8 mouse cellular contexts compared by ENCODE assay signal in the genomic region with DNA sequence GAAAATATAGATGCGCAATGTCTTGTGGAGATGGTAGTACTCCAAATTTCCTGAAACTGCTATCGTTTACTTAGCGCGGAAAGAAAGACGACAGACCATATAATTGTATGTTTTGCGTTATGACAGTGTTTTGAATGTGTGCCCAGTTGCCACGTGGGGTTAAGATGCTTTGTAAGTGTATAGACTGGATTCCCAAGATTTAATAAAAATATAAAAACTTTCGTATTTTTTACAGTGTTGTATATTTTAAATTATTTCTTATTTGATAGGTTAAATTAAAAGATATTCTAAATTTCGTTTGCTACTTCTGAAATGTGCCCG. TPM values are rescaled to one million over a fixed set of nuclear protein-coding genes. Genes with fewer than 3 reads are reported as not detected.
DNase-seq lines count a peak whose midpoint lies in the region; ATAC-seq and TF ChIP-seq lines count a peak whose summit lies in the region.

No protein-coding gene starts in this region.

- peak overlapping the region; percentile 68 for H3K4me2 ChIP-seq in heart, embryonic 11.5 days
- peak overlapping the region; percentile 50 for H3K4me2 ChIP-seq in forebrain, embryonic 11.5 days (ENCODE audit: low read depth, low read length, severe bottlenecking)
- peak overlapping the region; percentile 52 for H3K4me2 ChIP-seq in limb, embryonic 12.5 days
- H3K4me2 ChIP-seq in neural tube, embryonic 15.5 days = peak overlapping the region; percentile 55

- H3K27me3 ChIP-seq in heart, embryonic 11.5 days (ENCODE audit: control insufficient read depth, insufficient read depth, low read length) = no peaks in the 10 kb centered on the region
- no peaks in the 10 kb centered on the region for H3K27me3 ChIP-seq in ES-Bruce4 (ENCODE audit: control insufficient read depth, insufficient read depth, low read length, poor library complexity, severe bottlenecking)
- H3K27me3 ChIP-seq in forebrain, embryonic 11.5 days (ENCODE audit: control insufficient read depth, insufficient read depth, low read length) = no peaks in the 10 kb centered on the region
- no peaks in the 10 kb centered on the region for H3K27me3 ChIP-seq in limb, embryonic 12.5 days
- no peaks in the 10 kb centered on the region for H3K27me3 ChIP-seq in neural tube, embryonic 15.5 days (replicated peaks)

- peak overlapping the region; percentile 96 for H3K27ac ChIP-seq in heart, embryonic 11.5 days (ENCODE audit: low read depth, low read length)
- peak overlapping the region; percentile 69 for H3K27ac ChIP-seq in ES-Bruce4 (ENCODE audit: insufficient read depth, low read length)
- no peak overlapping the region; the same call in 1 of the 2 replicates for H3K27ac ChIP-seq in forebrain, embryonic 11.5 days (ENCODE audit: low read depth, low read length)
- peak overlapping the region; percentile 96 for H3K27ac ChIP-seq in limb, embryonic 12.5 days
- peak overlapping the region; percentile 95 for H3K27ac ChIP-seq in neural tube, embryonic 15.5 days (replicated peaks)

- H3K4me3 ChIP-seq in heart, embryonic 11.5 days (ENCODE audit: low read depth, low read length) = peak overlapping the region; percentile 84
- peak overlapping the region; percentile 80 for H3K4me3 ChIP-seq in ES-Bruce4 (ENCODE audit: low read depth, low read length)
- peak overlapping the region; percentile 73 for H3K4me3 ChIP-seq in forebrain, embryonic 11.5 days (ENCODE audit: low read depth, low read length)
- H3K4me3 ChIP-seq in limb, embryonic 12.5 days (replicated peaks) = peak overlapping the region; percentile 83
- H3K4me3 ChIP-seq in neural tube, embryonic 15.5 days (replicated peaks) = peak overlapping the region; percentile 80

- H3K9ac ChIP-seq in heart, embryonic 11.5 days (ENCODE audit: low read depth, low read length) = peak overlapping the region; percentile 95
- peak overlapping the region; percentile 94 for H3K9ac ChIP-seq in ES-Bruce4 (ENCODE audit: low read depth, poor library complexity, severe bottlenecking)
- H3K9ac ChIP-seq in forebrain, embryonic 11.5 days (ENCODE audit: low read length) = peak overlapping the region; percentile 86
- H3K9ac ChIP-seq in limb, embryonic 12.5 days (replicated peaks) = peak overlapping the region; percentile 84
- H3K9ac ChIP-seq in neural tube, embryonic 15.5 days (replicated peaks) = peak overlapping the region; percentile 82

- no peak for TF ChIP-seq POLR2A in ES-Bruce4 (IDR thresholded peaks at IDR 0.05; ENCODE audit: insufficient read depth, low read length)

- intact Hi-C loops in heart, postnatal 10 days (cut with DNase I) = loop anchor here (5.0 kb wide), 2 partner anchors 47 to 527 kb away; a partner anchor contains a TSS

- 11% methylated on average over 10 of the region's 10 CpGs for WGBS in heart, embryonic 11.5 days (ENCODE audit: insufficient replicate concordance)
- WGBS in forebrain, embryonic 11.5 days = 12% methylated on average over 10 of the region's 10 CpGs
- WGBS in limb, embryonic 12.5 days = 12% methylated on average over 10 of the region's 10 CpGs
- whole genome bisulfite sequencing in neural tube, embryonic 15.5 days = 12% methylated on average over 10 of the region's 10 CpGs

- H3K9me3 ChIP-seq in heart, embryonic 11.5 days (replicated peaks; ENCODE audit: control insufficient read depth, low read length) = no peaks in the 10 kb centered on the region
- H3K9me3 ChIP-seq in ES-Bruce4 (replicated peaks; ENCODE audit: control insufficient read depth, insufficient read depth, low read length, poor library complexity, severe bottlenecking) = no peaks in the 10 kb centered on the region
- H3K9me3 ChIP-seq in forebrain, embryonic 11.5 days (ENCODE audit: control insufficient read depth, low read length) = no peaks in the 10 kb centered on the region
- no peaks in the 10 kb centered on the region for H3K9me3 ChIP-seq in limb, embryonic 12.5 days
- H3K9me3 ChIP-seq in neural tube, embryonic 15.5 days (replicated peaks) = no peaks in the 10 kb centered on the region

- H3K4me1 ChIP-seq in heart, embryonic 11.5 days (ENCODE audit: control insufficient read depth, insufficient read depth, low read length) = peaks cover 8% of the 10 kb centered on the region
- no peaks in the 10 kb centered on the region for H3K4me1 ChIP-seq in ES-Bruce4 (ENCODE audit: control insufficient read depth, insufficient read depth, low read length)
- peaks cover 4% of the 10 kb centered on the region; the same call in 1 of the 2 replicates for H3K4me1 ChIP-seq in forebrain, embryonic 11.5 days (replicated peaks; ENCODE audit: control insufficient read depth, insufficient read depth, low read length)
- H3K4me1 ChIP-seq in limb, embryonic 12.5 days (replicated peaks) = peaks cover 11% of the 10 kb centered on the region
- peaks cover 13% of the 10 kb centered on the region for H3K4me1 ChIP-seq in neural tube, embryonic 15.5 days

- ATAC-seq in heart, embryonic 11.5 days (replicated peaks; ENCODE audit: insufficient number of reproducible peaks, low FRiP score, low TSS enrichment) = no peak
- ATAC-seq in forebrain, embryonic 11.5 days (replicated peaks; ENCODE audit: low FRiP score) = peak; percentile 11
- ATAC-seq in limb, embryonic 12.5 days (ENCODE audit: insufficient number of reproducible peaks, insufficient read depth, low FRiP score, low TSS enrichment, low read depth) = no peak
- peak; percentile 2; the same call in 1 of the 2 replicates for ATAC-seq in neural tube, embryonic 15.5 days (ENCODE audit: low FRiP score)

- DNase-seq in heart, postnatal 10 days = no peak
- no peak for DNase-seq in forebrain, embryonic 11.5 days (ENCODE audit: low spot score)
- DNase-seq in thymus, postnatal 0 days (ENCODE audit: low spot score) = no peak
- no peak for DNase-seq in layer of hippocampus, adult 9-11 months

- no peak for TF ChIP-seq EP300 in ES-Bruce4 (IDR thresholded peaks at IDR 0.05; ENCODE audit: insufficient read depth, low read depth, low read length)

- TF ChIP-seq CTCF in ES-Bruce4 (IDR thresholded peaks at IDR 0.05; ENCODE audit: low read depth, low read length) = no peak

- no peaks in the 10 kb centered on the region for H3K36me3 ChIP-seq in heart, embryonic 11.5 days (ENCODE audit: control insufficient read depth, insufficient read depth, low read length)
- no peaks in the 10 kb centered on the region; the same call in 1 of the 2 replicates for H3K36me3 ChIP-seq in ES-Bruce4 (ENCODE audit: control insufficient read depth, insufficient read depth, low read length, poor library complexity, severe bottlenecking)
- H3K36me3 ChIP-seq in forebrain, embryonic 11.5 days (ENCODE audit: control insufficient read depth, insufficient read depth, low read length) = no peaks in the 10 kb centered on the region
- H3K36me3 ChIP-seq in limb, embryonic 12.5 days = peaks cover 13% of the 10 kb centered on the region
- peaks cover 3% of the 10 kb centered on the region for H3K36me3 ChIP-seq in neural tube, embryonic 15.5 days

RNA-seq across cellular contexts. Expression of a gene that starts 0.8 kb away (rescaled TPM):
- polyA plus RNA-seq in heart, embryonic 11.5 days (2014; fragmentation: Nextera tagmentation; extraction: Ambion mirVana) = 17.5 and 17.8 TPM in 2 replicates
- total RNA-seq in heart, postnatal 10 days (2021) = 10 to 100 TPM; 21.6 TPM
- 28.3 and 30.2 TPM in 2 replicates for polyA plus RNA-seq in ES-Bruce4 (2011; ENCODE audit: insufficient read depth, insufficient read length, low read depth, missing spikeins)
- 25.8 and 27.0 TPM in 2 replicates for polyA plus RNA-seq in forebrain, embryonic 11.5 days (2014; fragmentation: Nextera tagmentation; extraction: Ambion mirVana)
- polyA plus RNA-seq in limb, embryonic 12.5 days (2016; fragmentation: Nextera tagmentation; extraction: Ambion mirVana) = 33.3 and 33.8 TPM in 2 replicates
- polyA plus RNA-seq in neural tube, embryonic 15.5 days (2015; fragmentation: Nextera tagmentation; extraction: Ambion mirVana) = 22.2 and 24.1 TPM in 2 replicates
- polyA plus RNA-seq in thymus, postnatal 0 days (2015; fragmentation: Nextera tagmentation; extraction: Ambion mirVana) = 28.6 and 29.6 TPM in 2 replicates

RNA-seq across cellular contexts. Expression of a gene that starts 17.4 kb away (rescaled TPM):
- polyA plus RNA-seq in heart, embryonic 11.5 days (2014; fragmentation: Nextera tagmentation; extraction: Ambion mirVana) = not detected in 2 replicates
- under 1 TPM; 0.57 to 0.96 TPM for total RNA-seq in heart, postnatal 10 days (2021)
- not detected in 2 replicates for polyA plus RNA-seq in ES-Bruce4 (2011; ENCODE audit: insufficient read depth, insufficient read length, low read depth, missing spikeins)
- 0.09 TPM in 1 of 2 replicates, not detected in the other for polyA plus RNA-seq in forebrain, embryonic 11.5 days (2014; fragmentation: Nextera tagmentation; extraction: Ambion mirVana)
- 0.29 and 0.48 TPM in 2 replicates for polyA plus RNA-seq in limb, embryonic 12.5 days (2016; fragmentation: Nextera tagmentation; extraction: Ambion mirVana)
- polyA plus RNA-seq in neural tube, embryonic 15.5 days (2015; fragmentation: Nextera tagmentation; extraction: Ambion mirVana) = 4.6 and 4.7 TPM in 2 replicates
- polyA plus RNA-seq in thymus, postnatal 0 days (2015; fragmentation: Nextera tagmentation; extraction: Ambion mirVana) = 0.03 TPM in 1 of 2 replicates, not detected in the other

RNA-seq across cellular contexts. Expression of a gene that starts 49.1 kb away (rescaled TPM):
- 145 and 146 TPM in 2 replicates for polyA plus RNA-seq in heart, embryonic 11.5 days (2014; fragmentation: Nextera tagmentation; extraction: Ambion mirVana)
- total RNA-seq in heart, postnatal 10 days (2021) = 10 to 100 TPM; 22.5 to 30.5 TPM
- polyA plus RNA-seq in ES-Bruce4 (2011; ENCODE audit: insufficient read depth, insufficient read length, low read depth, missing spikeins) = 153 and 163 TPM in 2 replicates
- 174 and 194 TPM in 2 replicates for polyA plus RNA-seq in forebrain, embryonic 11.5 days (2014; fragmentation: Nextera tagmentation; extraction: Ambion mirVana)
- 194 and 209 TPM in 2 replicates for polyA plus RNA-seq in limb, embryonic 12.5 days (2016; fragmentation: Nextera tagmentation; extraction: Ambion mirVana)
- 49.3 and 70.9 TPM in 2 replicates for polyA plus RNA-seq in neural tube, embryonic 15.5 days (2015; fragmentation: Nextera tagmentation; extraction: Ambion mirVana)
- 318 and 330 TPM in 2 replicates for polyA plus RNA-seq in thymus, postnatal 0 days (2015; fragmentation: Nextera tagmentation; extraction: Ambion mirVana)

RNA-seq across cellular contexts. Expression of a gene that starts 49.3 kb away (rescaled TPM):
- 25.0 and 25.1 TPM in 2 replicates for polyA plus RNA-seq in heart, embryonic 11.5 days (2014; fragmentation: Nextera tagmentation; extraction: Ambion mirVana)
- 10 to 100 TPM; 11.5 to 12.2 TPM for total RNA-seq in heart, postnatal 10 days (2021)
- 2.5 and 5.2 TPM in 2 replicates for polyA plus RNA-seq in ES-Bruce4 (2011; ENCODE audit: insufficient read depth, insufficient read length, low read depth, missing spikeins)
- polyA plus RNA-seq in forebrain, embryonic 11.5 days (2014; fragmentation: Nextera tagmentation; extraction: Ambion mirVana) = 16.9 and 18.9 TPM in 2 replicates
- polyA plus RNA-seq in limb, embryonic 12.5 days (2016; fragmentation: Nextera tagmentation; extraction: Ambion mirVana) = 16.7 and 18.9 TPM in 2 replicates
- 52.2 and 62.2 TPM in 2 replicates for polyA plus RNA-seq in neural tube, embryonic 15.5 days (2015; fragmentation: Nextera tagmentation; extraction: Ambion mirVana)
- 22.8 and 23.8 TPM in 2 replicates for polyA plus RNA-seq in thymus, postnatal 0 days (2015; fragmentation: Nextera tagmentation; extraction: Ambion mirVana)

RNA-seq across cellular contexts. Expression of a gene that starts 49.4 kb away (rescaled TPM):
- polyA plus RNA-seq in heart, embryonic 11.5 days (2014; fragmentation: Nextera tagmentation; extraction: Ambion mirVana) = 6.8 and 11.2 TPM in 2 replicates
- under 1 TPM in 1 of 2 experiments, not detected in 1; 0.15 TPM for total RNA-seq in heart, postnatal 10 days (2021)
- 5.1 and 5.8 TPM in 2 replicates for polyA plus RNA-seq in ES-Bruce4 (2011; ENCODE audit: insufficient read depth, insufficient read length, low read depth, missing spikeins)
- 13.6 and 19.1 TPM in 2 replicates for polyA plus RNA-seq in forebrain, embryonic 11.5 days (2014; fragmentation: Nextera tagmentation; extraction: Ambion mirVana)
- 15.5 and 16.2 TPM in 2 replicates for polyA plus RNA-seq in limb, embryonic 12.5 days (2016; fragmentation: Nextera tagmentation; extraction: Ambion mirVana)
- 9.4 and 9.6 TPM in 2 replicates for polyA plus RNA-seq in neural tube, embryonic 15.5 days (2015; fragmentation: Nextera tagmentation; extraction: Ambion mirVana)
- 27.6 and 29.5 TPM in 2 replicates for polyA plus RNA-seq in thymus, postnatal 0 days (2015; fragmentation: Nextera tagmentation; extraction: Ambion mirVana)

Comparison
In these comparisons a context has a peak if more than half of its experiments do, and no peak if none do; other contexts are left out.
1. ATAC-seq: peak in forebrain, embryonic 11.5 days (single experiment) and neural tube, embryonic 15.5 days (single experiment); none in heart, embryonic 11.5 days (single experiment) and limb, embryonic 12.5 days (single experiment).
2. Peak in every context shown above with its lines, with median percentiles within 50 percentile points of each other: H3K4me2 ChIP-seq, H3K4me3 ChIP-seq and H3K9ac ChIP-seq.